ENCODE assay signal across 15 mouse cellular contexts in genomic region chr15:10506099-10506498, GRCm38 (mm10). TPM values are rescaled to one million over a fixed set of nuclear protein-coding genes. Genes with fewer than 3 reads are reported as not detected.
A peak's percentile ranks its signal among the peaks of the same experiment; 100 is the strongest.
DNase-seq lines count a peak whose midpoint lies in the region; ATAC-seq and TF ChIP-seq lines count a peak whose summit lies in the region.
"Had no signal": no experiment of that assay in that cellular context is flagged by ENCODE, and none has a peak within 500 bp of the region (broad histone marks: within the 10 kb centered on the region; RNA-seq: fewer than 3 reads in every experiment).

No protein-coding gene starts in this region.

- H3K4me1 ChIP-seq in lung, embryonic 14.5 days (ENCODE audit: insufficient read depth), result no peaks in the 10 kb centered on the region
- no peaks in the 10 kb centered on the region for H3K4me1 ChIP-seq in kidney, embryonic 15.5 days
- H3K4me1 ChIP-seq: midbrain, embryonic 12.5 days had no signal

- no peak overlapping the region for H3K4me2 ChIP-seq in lung, embryonic 14.5 days
- H3K4me2 ChIP-seq in kidney, embryonic 15.5 days, result 0 out of 2 replicates have a peak overlapping the region, but pooled peaks have one; percentile 9
- H3K4me2 ChIP-seq: midbrain, embryonic 12.5 days had no signal

- no peaks in the 10 kb centered on the region for H3K9me3 ChIP-seq in lung, embryonic 14.5 days (ENCODE audit: low read depth, low read length)
- H3K9me3 ChIP-seq in kidney, embryonic 15.5 days (replicated peaks), result no peaks in the 10 kb centered on the region
- H3K9me3 ChIP-seq: midbrain, embryonic 12.5 days had no signal

- TF ChIP-seq CTCF in lung, embryonic 14.5 days (IDR thresholded peaks at IDR 0.05; ENCODE audit: low read depth), result no peak

- intact Hi-C loops in left cerebral cortex, postnatal 36 days (cut with DNase I), result loop anchor here (10.0 kb wide), 1 partner anchor 209 kb away; the partner anchor contains the start of gene Rai14

- H3K9ac ChIP-seq in lung, embryonic 14.5 days, result no peak overlapping the region
- no peak overlapping the region for H3K9ac ChIP-seq in kidney, embryonic 15.5 days
- H3K9ac ChIP-seq: midbrain, embryonic 12.5 days had no signal

- H3K36me3 ChIP-seq in lung, embryonic 14.5 days (ENCODE audit: insufficient read depth), result no peaks in the 10 kb centered on the region
- H3K36me3 ChIP-seq in kidney, embryonic 15.5 days, result no peaks in the 10 kb centered on the region
- H3K36me3 ChIP-seq: midbrain, embryonic 12.5 days had no signal

- DNase-seq in lung, embryonic 14.5 days, result peak; percentile 15
- no peak for DNase-seq in lung, adult 18-20 months
- peak; percentile 27 for DNase-seq in fibroblast of lung, adult 2 months (ENCODE audit: low read depth)
- DNase-seq in skeletal muscle tissue, adult 2 months (ENCODE audit: low read depth, low spot score), result peak; percentile 60
- no peak for DNase-seq in layer of hippocampus, postnatal 25 days (ENCODE audit: extremely low spot score in 1 of 2, low spot score in 1 of 2)
- DNase-seq in retina, embryonic 14.5 days (ENCODE audit: low spot score), result no peak
- DNase-seq in left cerebral cortex, postnatal 36 days (ENCODE audit: low spot score in 2 of 2), result no peak
- DNase-seq: right cerebral cortex, adult 18-20 months; thymus, postnatal 36 days had no signal

- no peak for ATAC-seq in lung, embryonic 14.5 days (ENCODE audit: insufficient read depth)
- ATAC-seq in kidney, embryonic 15.5 days (replicated peaks; ENCODE audit: low FRiP score), result no peak

- no peaks in the 10 kb centered on the region for H3K27me3 ChIP-seq in lung, embryonic 14.5 days (ENCODE audit: insufficient read depth, low read length)
- H3K27me3 ChIP-seq in kidney, embryonic 15.5 days, result no peaks in the 10 kb centered on the region
- H3K27me3 ChIP-seq: midbrain, embryonic 12.5 days had no signal

- WGBS in lung, embryonic 14.5 days, result 59% methylated on average over 11 of the region's 11 CpGs
- WGBS in kidney, embryonic 15.5 days, result 31% methylated on average over 11 of the region's 11 CpGs

- no peak overlapping the region for H3K4me3 ChIP-seq in lung, embryonic 14.5 days (ENCODE audit: low read depth, low read length)
- no peak overlapping the region for H3K4me3 ChIP-seq in kidney, embryonic 15.5 days (replicated peaks)
- H3K4me3 ChIP-seq: midbrain, embryonic 12.5 days had no signal

- H3K27ac ChIP-seq in lung, embryonic 14.5 days (ENCODE audit: low read depth), result no peak overlapping the region
- no peak overlapping the region for H3K27ac ChIP-seq in kidney, embryonic 15.5 days
- H3K27ac ChIP-seq: midbrain, embryonic 12.5 days had no signal

RNA-seq across cellular contexts. Expression of gene Rad1, which starts 20.3 kb away (rescaled TPM):
- 25.1 and 25.4 TPM in 2 replicates for polyA plus RNA-seq in lung, embryonic 14.5 days (2014; fragmentation: Nextera tagmentation; extraction: Ambion mirVana)
- 39.4 and 41.3 TPM in 2 replicates for polyA plus RNA-seq in kidney, embryonic 15.5 days (2015; fragmentation: Nextera tagmentation; extraction: Ambion mirVana)
- total RNA-seq in layer of hippocampus, postnatal 25 days (2021), result 10 to 100 TPM; 13.6 to 14.6 TPM
- total RNA-seq in left cerebral cortex, postnatal 36 days (2021), result 10 to 100 TPM; 13.6 to 18.7 TPM

RNA-seq across cellular contexts. Expression of gene Brix1, which starts 20.4 kb away (rescaled TPM):
- 120 and 126 TPM in 2 replicates for polyA plus RNA-seq in lung, embryonic 14.5 days (2014; fragmentation: Nextera tagmentation; extraction: Ambion mirVana)
- 104 and 129 TPM in 2 replicates for polyA plus RNA-seq in kidney, embryonic 15.5 days (2015; fragmentation: Nextera tagmentation; extraction: Ambion mirVana)
- total RNA-seq in layer of hippocampus, postnatal 25 days (2021), result 10 to 100 TPM; 23.9 to 24.7 TPM
- 10 to 100 TPM; 19.2 to 22.1 TPM for total RNA-seq in left cerebral cortex, postnatal 36 days (2021)

RNA-seq across cellular contexts. Expression of gene Dnajc21, which starts 35.8 kb away (rescaled TPM):
- 15.0 and 17.9 TPM in 2 replicates for polyA plus RNA-seq in lung, embryonic 14.5 days (2014; fragmentation: Nextera tagmentation; extraction: Ambion mirVana)
- polyA plus RNA-seq in kidney, embryonic 15.5 days (2015; fragmentation: Nextera tagmentation; extraction: Ambion mirVana), result 12.6 and 12.9 TPM in 2 replicates
- total RNA-seq in layer of hippocampus, postnatal 25 days (2021), result 10 to 100 TPM; 21.1 to 23.8 TPM
- 10 to 100 TPM; 24.1 to 27.1 TPM for total RNA-seq in left cerebral cortex, postnatal 36 days (2021)

RNA-seq across cellular contexts. Expression of gene Ttc23l, which starts 52.4 kb away (rescaled TPM):
- not detected in 2 replicates for polyA plus RNA-seq in lung, embryonic 14.5 days (2014; fragmentation: Nextera tagmentation; extraction: Ambion mirVana)
- not detected in 2 replicates for polyA plus RNA-seq in kidney, embryonic 15.5 days (2015; fragmentation: Nextera tagmentation; extraction: Ambion mirVana)
- total RNA-seq in layer of hippocampus, postnatal 25 days (2021), result not detected
- total RNA-seq in left cerebral cortex, postnatal 36 days (2021), result not detected
- total RNA-seq: adrenal gland, adult 18-20 months; common myeloid progenitor, adult 5-6 weeks; left cerebral cortex, postnatal 14 days had no signal
- polyA plus RNA-seq: heart, embryonic 16.5 days; midbrain, embryonic 12.5 days had no signal

Comparison
In these comparisons a context has a peak if more than half of its experiments do, and no peak if none do; other contexts are left out.
1. DNase-seq: peak in lung, embryonic 14.5 days (single experiment), fibroblast of lung, adult 2 months (single experiment) and skeletal muscle tissue, adult 2 months (single experiment); none in lung, adult 18-20 months (0 of 2), layer of hippocampus, postnatal 25 days (0 of 2), retina, embryonic 14.5 days (single experiment) and left cerebral cortex, postnatal 36 days (0 of 2).